Mouse (Mus musculus) neural tube, embryonic 15.5 days (tissue): ENCODE measurements around the gene Cnnm4. TPM values are rescaled to one million over a fixed set of nuclear protein-coding genes. Genes with fewer than 3 reads are reported as not detected.

Source experiments
- ATAC-seq: fragments of 200-750 bp; cut with Nextera tagmentation; 2 replicates; pipeline ENCODE4 v1.8.0; 2017; ENCODE audit warnings: mild to moderate bottlenecking, moderate TSS enrichment, moderate library complexity; ENCODE audit not compliant: low FRiP score
- H3K27ac ChIP-seq: fragments of 300-500 bp; sonication (generic); replicated peaks from 2 replicates; pipeline ENCODE4 v1.5.1; 2015; ENCODE audit warnings: mild to moderate bottlenecking, inconsistent platforms
- H3K27me3 ChIP-seq: fragments of 300-500 bp; sonication (generic); replicated peaks from 2 replicates; pipeline ENCODE4 v1.6.1; 2015; ENCODE audit warnings: inconsistent platforms
- H3K36me3 ChIP-seq: fragments of 300-500 bp; sonication (generic); 2 replicates; pipeline ENCODE4 v1.6.1; 2015; ENCODE audit warnings: inconsistent platforms
- H3K4me1 ChIP-seq: fragments of 300-500 bp; sonication (generic); 2 replicates; pipeline ENCODE4 v1.6.1; 2015; ENCODE audit warnings: inconsistent platforms
- H3K4me2 ChIP-seq: fragments of 300-500 bp; sonication (generic); 2 replicates; pipeline ENCODE4 v1.6.1; 2015; ENCODE audit warnings: inconsistent platforms, mild to moderate bottlenecking, moderate library complexity
- H3K4me3 ChIP-seq: fragments of 300-500 bp; sonication (generic); replicated peaks from 2 replicates; pipeline ENCODE4 v1.5.1; 2015; ENCODE audit warnings: mild to moderate bottlenecking, inconsistent platforms
- H3K9ac ChIP-seq: fragments of 300-500 bp; sonication (generic); replicated peaks from 2 replicates; pipeline ENCODE4 v1.6.1; 2015; ENCODE audit warnings: mild to moderate bottlenecking, inconsistent platforms
- H3K9me3 ChIP-seq: fragments of 300-500 bp; sonication (generic); replicated peaks from 2 replicates; pipeline ENCODE4 v1.6.1; 2016; ENCODE audit warnings: inconsistent platforms
- WGBS: fragments of 180-500 bp; shearing (Covaris S2); methylation state at CpG from one replicate; pipeline ENCODE4 v1.1.7; 2015; ENCODE audit warnings: mixed read lengths; 5-methylcytosine and 5-hydroxymethylcytosine counted together
- polyA plus RNA-seq: library from polyadenylated mRNA; unstranded; fragments of >200 nt; fragmentation: Nextera tagmentation; extraction: Ambion mirVana; gene quantifications from 2 replicates; pipeline ENCODE4 v1.2.1, GENCODE M21; 2015

Gene Cnnm4
- polyA plus RNA-seq, 1 experiment from 2014 or later, result 10.6 TPM

GRCm38 (mm10) chr1:36523332-36524013, 52.1 kb downstream of the Cnnm4 start:
- 34% methylated on average over 9 of the region's 9 CpGs for WGBS
- ATAC-seq, result peak; percentile 28; the same call in 1 of the 2 replicates
- peaks cover 16% of the 10 kb centered on the region for H3K4me1 ChIP-seq
- H3K9me3 ChIP-seq, result no peaks in the 10 kb centered on the region
- no peaks in the 10 kb centered on the region for H3K27me3 ChIP-seq
- peaks cover 77% of the 10 kb centered on the region for H3K36me3 ChIP-seq
- H3K27ac ChIP-seq, result peak overlapping the region; percentile 48
- no peak overlapping the region for H3K4me2 ChIP-seq
- no peak overlapping the region for H3K9ac ChIP-seq
- H3K4me3 ChIP-seq, result no peak overlapping the region

- Histone ChIP-seq H3K4me2 (no peak overlapping the region), H3K27ac (0 out of 2 replicates have a peak overlapping the region, but pooled peaks have one; percentile 48), H3K36me3 (peaks cover 76% of the 10 kb centered on the region), H3K4me3 (no peak overlapping the region), H3K27me3 (no peaks in the 10 kb centered on the region), H3K9me3 (no peaks in the 10 kb centered on the region), H3K9ac (no peak overlapping the region), H3K4me1 (peaks cover 16% of the 10 kb centered on the region)
- 73% methylated on average over 5 of the region's 5 CpGs for WGBS
- no peak for ATAC-seq
Observed at GRCm38 (mm10) chr1:36524058-36524457, 52.6 kb downstream of the Cnnm4 start.

- Histone ChIP-seq H3K27ac (no peak overlapping the region), H3K9me3 (no peaks in the 10 kb centered on the region), H3K36me3 (peaks cover 62% of the 10 kb centered on the region), H3K9ac (no peak overlapping the region), H3K4me1 (peaks cover 16% of the 10 kb centered on the region), H3K4me2 (no peak overlapping the region), H3K4me3 (no peak overlapping the region), H3K27me3 (no peaks in the 10 kb centered on the region)
- ATAC-seq, result no peak
- WGBS, result 95% methylated on average over 12 of the region's 12 CpGs
Observed at GRCm38 (mm10) chr1:36525774-36526173, 54.4 kb downstream of the Cnnm4 start.

- H3K36me3 ChIP-seq, result peaks cover 53% of the 10 kb centered on the region
- no peak for ATAC-seq
- no peak overlapping the region for H3K9ac ChIP-seq
- H3K4me2 ChIP-seq, result no peak overlapping the region
- H3K4me1 ChIP-seq, result peaks cover 16% of the 10 kb centered on the region
- no peak overlapping the region for H3K4me3 ChIP-seq
- H3K9me3 ChIP-seq, result no peaks in the 10 kb centered on the region
- H3K27ac ChIP-seq, result no peak overlapping the region
- 92% methylated on average over 10 of the region's 10 CpGs for WGBS
- H3K27me3 ChIP-seq, result no peaks in the 10 kb centered on the region
Observed at GRCm38 (mm10) chr1:36526903-36527302, 55.5 kb downstream of the Cnnm4 start.

GRCm38 (mm10) chr1:36528351-36528750, 56.9 kb downstream of the Cnnm4 start:
- ATAC-seq, result no peak
- Histone ChIP-seq H3K27me3 (no peaks in the 10 kb centered on the region), H3K27ac (no peak overlapping the region), H3K9me3 (no peaks in the 10 kb centered on the region), H3K9ac (no peak overlapping the region), H3K4me3 (no peak overlapping the region), H3K4me1 (peaks cover 3% of the 10 kb centered on the region), H3K4me2 (no peak overlapping the region), H3K36me3 (peaks cover 39% of the 10 kb centered on the region)
- WGBS, result 22% methylated on average over 1 of the region's 1 CpGs

GRCm38 (mm10) chr1:36529274-36529673, 57.9 kb downstream of the Cnnm4 start:
- Histone ChIP-seq H3K27me3 (no peaks in the 10 kb centered on the region), H3K4me3 (no peak overlapping the region), H3K9ac (no peak overlapping the region), H3K36me3 (peaks cover 31% of the 10 kb centered on the region), H3K4me1 (no peaks in the 10 kb centered on the region), H3K4me2 (no peak overlapping the region), H3K27ac (no peak overlapping the region), H3K9me3 (no peaks in the 10 kb centered on the region)
- 92% methylated on average over 4 of the region's 4 CpGs for WGBS
- no peak for ATAC-seq

- WGBS, result 92% methylated on average over 4 of the region's 4 CpGs
- Histone ChIP-seq H3K4me1 (no peaks in the 10 kb centered on the region), H3K27me3 (no peaks in the 10 kb centered on the region), H3K4me3 (no peak overlapping the region), H3K9me3 (no peaks in the 10 kb centered on the region), H3K27ac (no peak overlapping the region), H3K9ac (no peak overlapping the region), H3K36me3 (peaks cover 25% of the 10 kb centered on the region), H3K4me2 (no peak overlapping the region)
- ATAC-seq, result no peak
Observed at GRCm38 (mm10) chr1:36529875-36530274, 58.5 kb downstream of the Cnnm4 start.

GRCm38 (mm10) chr1:36530485-36530884, 59.1 kb downstream of the Cnnm4 start:
- Histone ChIP-seq H3K4me2 (no peak overlapping the region), H3K4me3 (no peak overlapping the region), H3K36me3 (peaks cover 19% of the 10 kb centered on the region), H3K9ac (no peak overlapping the region), H3K4me1 (no peaks in the 10 kb centered on the region), H3K9me3 (no peaks in the 10 kb centered on the region), H3K27me3 (no peaks in the 10 kb centered on the region), H3K27ac (no peak overlapping the region)
- WGBS, result 77% methylated on average over 8 of the region's 8 CpGs
- no peak for ATAC-seq

GRCm38 (mm10) chr1:36530962-36531361, 59.5 kb downstream of the Cnnm4 start:
- peaks cover 14% of the 10 kb centered on the region for H3K36me3 ChIP-seq
- H3K9me3 ChIP-seq, result no peaks in the 10 kb centered on the region
- no peak overlapping the region for H3K9ac ChIP-seq
- no peak overlapping the region for H3K4me3 ChIP-seq
- H3K27ac ChIP-seq, result no peak overlapping the region
- WGBS, result 94% methylated on average over 7 of the region's 7 CpGs
- no peak for ATAC-seq
- H3K27me3 ChIP-seq, result no peaks in the 10 kb centered on the region
- no peaks in the 10 kb centered on the region for H3K4me1 ChIP-seq
- H3K4me2 ChIP-seq, result no peak overlapping the region

- Histone ChIP-seq H3K4me3 (no peak overlapping the region), H3K36me3 (peaks cover 10% of the 10 kb centered on the region), H3K27ac (no peak overlapping the region), H3K9ac (no peak overlapping the region), H3K27me3 (no peaks in the 10 kb centered on the region), H3K4me1 (no peaks in the 10 kb centered on the region), H3K9me3 (no peaks in the 10 kb centered on the region), H3K4me2 (no peak overlapping the region)
- WGBS, result 89% methylated on average over 12 of the region's 12 CpGs
- ATAC-seq, result no peak
Observed at GRCm38 (mm10) chr1:36531461-36531860, 60.0 kb downstream of the Cnnm4 start.

- Histone ChIP-seq H3K27me3 (no peaks in the 10 kb centered on the region), H3K4me3 (no peak overlapping the region), H3K4me2 (no peak overlapping the region), H3K27ac (no peak overlapping the region), H3K9ac (no peak overlapping the region), H3K4me1 (no peaks in the 10 kb centered on the region), H3K9me3 (no peaks in the 10 kb centered on the region), H3K36me3 (peaks cover 5% of the 10 kb centered on the region)
- ATAC-seq, result no peak
- 85% methylated on average over 6 of the region's 6 CpGs for WGBS
Observed at GRCm38 (mm10) chr1:36533546-36533945, 62.1 kb downstream of the Cnnm4 start.

- Histone ChIP-seq H3K27ac (no peak overlapping the region), H3K9me3 (no peaks in the 10 kb centered on the region), H3K27me3 (no peaks in the 10 kb centered on the region), H3K4me2 (no peak overlapping the region), H3K4me3 (no peak overlapping the region), H3K36me3 (peaks cover 13% of the 10 kb centered on the region), H3K4me1 (no peaks in the 10 kb centered on the region), H3K9ac (no peak overlapping the region)
- ATAC-seq, result no peak
- WGBS, result 82% methylated on average over 6 of the region's 6 CpGs
Observed at GRCm38 (mm10) chr1:36534595-36535058, 63.2 kb downstream of the Cnnm4 start.
